Mouse (Mus musculus) testis, adult 2 months (tissue): Measurements from ENCODE around the gene Ippk.

Source experiments
- CTCF ChIP-seq: fragments of 200-500 bp; IDR thresholded peaks from 2 replicates; pipeline ENCODE4 v1.5.1; 2012; ENCODE audit warnings: low read depth, mild to moderate bottlenecking, inconsistent platforms, low read length, moderate library complexity; ENCODE audit not compliant: control insufficient read depth, insufficient read depth, insufficient replicate concordance
- POLR2A ChIP-seq: fragments of 200-500 bp; IDR thresholded peaks from 2 replicates; pipeline ENCODE4 v1.6.1; 2012; ENCODE audit warnings: low read depth, mild to moderate bottlenecking, inconsistent platforms, low read length, moderate library complexity; ENCODE audit not compliant: control insufficient read depth

GRCm38 (mm10) chr13:49507176-49507575 lies 86.1 kb downstream of the Ippk start:
- TF ChIP-seq CTCF (no peak), POLR2A (no peak)
